Mouse (Mus musculus): ENCODE results near the gene Fam170b.

DNA sequence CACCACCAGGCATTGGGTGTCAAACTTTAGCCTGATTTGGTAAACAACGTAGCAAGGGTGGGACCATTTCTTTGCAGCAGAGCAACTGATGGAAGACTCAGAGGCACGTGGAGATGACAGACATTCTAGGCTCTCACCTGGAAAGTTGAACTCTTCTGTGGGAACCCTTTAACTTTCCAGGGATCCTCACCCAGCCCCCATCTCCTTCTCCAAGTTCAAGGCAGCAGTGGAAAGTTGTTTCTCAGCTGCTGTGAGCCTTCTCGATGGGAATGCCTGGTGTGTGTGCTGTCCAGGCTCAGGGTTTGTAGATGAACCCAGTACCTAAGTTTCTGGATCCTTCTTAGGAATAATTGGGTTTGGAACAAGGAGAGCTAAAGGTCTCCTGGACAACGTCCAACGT, 22.5 kb downstream of the Fam170b start:
- TF ChIP-seq MYOG (IDR thresholded peaks at IDR 0.05; ENCODE audit: control insufficient read depth, extremely low read depth, insufficient read length) (no peak), CTCF (IDR thresholded peaks at IDR 0.05; ENCODE audit: control insufficient read depth, insufficient read depth, insufficient read length) (no peak), CEBPB (IDR thresholded peaks at IDR 0.05; ENCODE audit: low read depth) (no peak)
